Mouse (Mus musculus) neural tube, embryonic 13.5 days (tissue): ENCODE data around the gene Ccdc142. TPM values are rescaled to one million over a fixed set of nuclear protein-coding genes. Genes with fewer than 3 reads are reported as not detected.

Experiments
- ATAC-seq: fragments of 200-750 bp; cut with Nextera tagmentation; 2 replicates; pipeline ENCODE4 v1.8.0; 2017; ENCODE audit warnings: low read depth, mild to moderate bottlenecking, moderate TSS enrichment, moderate library complexity
- H3K27ac ChIP-seq: fragments of 300-500 bp; sonication (generic); replicated peaks from 2 replicates; pipeline ENCODE4 v1.5.1; 2015; ENCODE audit warnings: moderate library complexity, mild to moderate bottlenecking, inconsistent platforms
- H3K27me3 ChIP-seq: fragments of 300-500 bp; sonication (generic); 2 replicates; pipeline ENCODE4 v1.6.1; 2015; ENCODE audit warnings: mild to moderate bottlenecking, inconsistent platforms
- H3K36me3 ChIP-seq: fragments of 300-500 bp; sonication (generic); 2 replicates; pipeline ENCODE4 v1.6.1; 2015; ENCODE audit warnings: mild to moderate bottlenecking, inconsistent platforms
- H3K4me1 ChIP-seq: fragments of 300-500 bp; sonication (generic); replicated peaks from 2 replicates; pipeline ENCODE4 v1.6.1; 2015; ENCODE audit warnings: inconsistent platforms
- H3K4me2 ChIP-seq: fragments of 300-500 bp; sonication (generic); 2 replicates; pipeline ENCODE4 v1.6.1; 2015; ENCODE audit warnings: inconsistent platforms, mild to moderate bottlenecking, moderate library complexity
- H3K4me3 ChIP-seq: fragments of 300-500 bp; sonication (generic); 2 replicates; pipeline ENCODE4 v1.5.1; 2015; ENCODE audit warnings: mild to moderate bottlenecking, inconsistent platforms
- H3K9ac ChIP-seq: fragments of 300-500 bp; sonication (generic); 2 replicates; pipeline ENCODE4 v1.6.1; 2015; ENCODE audit warnings: moderate library complexity, mild to moderate bottlenecking, inconsistent platforms
- H3K9me3 ChIP-seq: fragments of 300-500 bp; sonication (generic); 2 replicates; pipeline ENCODE4 v1.6.1; 2016; ENCODE audit warnings: inconsistent platforms
- WGBS: fragments of 180-500 bp; shearing (Covaris S2); methylation state at CpG from one replicate; pipeline ENCODE4 v1.1.7; 2015; 5-methylcytosine and 5-hydroxymethylcytosine counted together
- polyA plus RNA-seq: library from polyadenylated mRNA; unstranded; fragments of >200 nt; fragmentation: Nextera tagmentation; extraction: Ambion mirVana; gene quantifications from 2 replicates; pipeline ENCODE4 v1.2.1, GENCODE M21; 2015

Gene Ccdc142
- polyA plus RNA-seq, 1 experiment from 2014 or later, result 4.9 TPM

DNA sequence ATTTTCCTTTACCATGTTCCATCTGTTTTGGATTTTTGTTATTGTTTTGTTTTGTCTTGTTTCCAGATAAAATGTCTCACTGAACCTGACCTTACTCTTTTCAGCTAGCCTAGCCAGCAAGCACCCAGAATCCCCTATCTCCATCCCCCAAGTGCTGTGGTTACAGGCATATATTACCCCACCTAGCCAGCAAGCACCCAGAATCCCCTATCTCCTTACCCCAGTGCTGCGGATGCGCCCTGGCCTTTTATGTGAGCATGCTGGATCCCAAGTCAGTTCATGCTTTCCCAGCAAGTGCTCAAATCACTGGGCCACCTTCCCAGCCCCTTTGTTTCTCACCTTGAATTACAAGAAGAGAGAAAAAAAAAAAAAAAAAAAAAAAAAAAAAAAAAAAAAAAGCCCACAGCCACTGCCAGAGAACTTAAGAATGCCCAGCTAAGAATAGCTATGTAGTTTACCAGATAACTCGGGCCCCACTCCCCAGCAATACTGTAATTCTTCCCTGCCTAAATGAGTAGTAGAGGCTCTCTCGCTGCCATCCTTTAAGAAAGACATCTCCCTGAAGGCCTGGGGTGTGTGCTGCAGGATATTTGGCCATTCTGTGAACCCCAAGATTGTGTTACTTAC lies 10.2 kb downstream of the Ccdc142 start:
- Histone ChIP-seq H3K27ac (no peak overlapping the region), H3K4me2 (no peak overlapping the region), H3K27me3 (no peaks in the 10 kb centered on the region), H3K9ac (no peak overlapping the region), H3K36me3 (peaks cover 13% of the 10 kb centered on the region), H3K4me1 (peaks cover 43% of the 10 kb centered on the region), H3K4me3 (no peak overlapping the region), H3K9me3 (no peaks in the 10 kb centered on the region)
- WGBS, result 90% methylated on average over 4 of the region's 4 CpGs
- ATAC-seq, result no peak

DNA sequence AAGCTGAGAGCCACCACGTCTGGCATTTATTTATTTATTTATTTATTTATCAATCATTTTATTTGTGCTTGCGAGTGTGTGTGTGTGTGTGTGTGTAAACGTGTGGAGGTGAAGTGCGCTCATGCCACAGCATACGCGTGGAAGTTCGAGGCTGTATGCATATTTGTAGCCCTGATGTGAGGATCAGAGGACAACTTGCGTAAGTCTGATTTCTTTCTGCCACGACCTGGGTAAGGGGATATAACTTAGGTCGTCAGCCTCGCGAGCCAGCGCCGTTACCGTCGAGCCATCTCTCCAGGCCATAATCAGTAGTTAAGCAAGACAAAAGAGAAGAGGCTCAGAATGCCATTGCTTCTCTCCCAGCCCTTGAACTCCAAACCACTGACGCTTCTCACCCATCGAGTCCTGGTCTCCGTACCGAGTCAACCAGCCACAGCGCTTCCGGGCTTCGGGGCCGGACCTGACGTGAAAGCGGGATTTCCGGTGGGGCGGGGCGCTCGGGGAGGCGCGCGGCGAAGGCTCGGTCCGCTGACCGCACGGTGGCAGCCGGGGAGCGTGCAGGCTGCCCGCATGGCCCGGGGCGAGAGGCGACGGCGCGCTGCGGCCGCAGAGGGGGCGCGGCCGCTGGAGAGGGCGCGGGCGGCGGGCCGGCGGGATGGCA lies 13.7 kb downstream of the Ccdc142 start, which contains the start of gene Mogs:
TSS of gene Mogs (plus strand) at position 486 of the 661 bp plus-strand sequence.
- ATAC-seq, result peak; percentile 86
- 1% methylated on average over 53 of the region's 58 CpGs for WGBS
- H3K4me3 ChIP-seq, result peak within 1 kb of the TSS; percentile 83

DNA sequence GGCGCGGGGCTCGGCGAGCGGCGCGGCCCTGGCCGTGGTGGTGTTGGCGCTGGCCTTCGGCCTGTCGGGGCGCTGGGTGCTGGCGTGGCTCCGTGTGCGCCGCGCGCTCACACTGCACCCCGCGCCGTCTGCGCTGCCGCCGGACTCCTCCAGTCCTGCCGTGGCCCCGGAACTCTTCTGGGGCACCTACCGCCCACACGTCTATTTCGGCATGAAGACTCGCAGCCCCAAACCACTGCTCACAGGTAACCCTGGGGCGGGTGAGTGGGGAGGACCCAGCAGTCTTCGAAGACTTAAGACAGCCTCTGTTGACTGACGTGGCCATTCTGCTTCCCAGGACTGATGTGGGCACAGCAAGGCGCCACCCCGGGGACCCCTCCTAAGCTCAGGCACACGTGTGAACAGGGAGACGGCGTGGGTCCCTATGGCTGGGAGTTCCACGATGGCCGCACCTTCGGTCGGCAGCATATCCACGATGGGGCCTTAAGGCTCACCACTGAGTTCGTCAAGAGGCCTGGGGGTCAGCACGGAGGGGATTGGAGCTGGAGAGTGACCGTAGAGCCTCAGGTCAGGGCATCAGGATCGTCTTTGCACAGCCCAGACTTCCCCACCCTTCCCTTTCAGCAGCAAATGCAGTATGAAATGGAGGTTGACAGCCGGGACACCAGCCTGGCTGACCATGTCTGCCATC lies 14.4 kb downstream of the Ccdc142 start:
- WGBS, result 3% methylated on average over 32 of the region's 48 CpGs
- peaks cover 59% of the 10 kb centered on the region for H3K4me1 ChIP-seq

More for the DNA sequence above, 13.7 kb downstream of the Ccdc142 start, which contains the start of gene Mogs:
- peak within 1 kb of the TSS; percentile 82 for H3K27ac ChIP-seq
- H3K9ac ChIP-seq, result peak within 1 kb of the TSS; percentile 91
- no peaks in the 10 kb centered on the region for H3K9me3 ChIP-seq
- peaks cover 41% of the 10 kb centered on the region for H3K36me3 ChIP-seq
- H3K4me2 ChIP-seq, result peak within 1 kb of the TSS; percentile 99
- peaks cover 57% of the 10 kb centered on the region for H3K4me1 ChIP-seq
- no peaks in the 10 kb centered on the region for H3K27me3 ChIP-seq

DNA sequence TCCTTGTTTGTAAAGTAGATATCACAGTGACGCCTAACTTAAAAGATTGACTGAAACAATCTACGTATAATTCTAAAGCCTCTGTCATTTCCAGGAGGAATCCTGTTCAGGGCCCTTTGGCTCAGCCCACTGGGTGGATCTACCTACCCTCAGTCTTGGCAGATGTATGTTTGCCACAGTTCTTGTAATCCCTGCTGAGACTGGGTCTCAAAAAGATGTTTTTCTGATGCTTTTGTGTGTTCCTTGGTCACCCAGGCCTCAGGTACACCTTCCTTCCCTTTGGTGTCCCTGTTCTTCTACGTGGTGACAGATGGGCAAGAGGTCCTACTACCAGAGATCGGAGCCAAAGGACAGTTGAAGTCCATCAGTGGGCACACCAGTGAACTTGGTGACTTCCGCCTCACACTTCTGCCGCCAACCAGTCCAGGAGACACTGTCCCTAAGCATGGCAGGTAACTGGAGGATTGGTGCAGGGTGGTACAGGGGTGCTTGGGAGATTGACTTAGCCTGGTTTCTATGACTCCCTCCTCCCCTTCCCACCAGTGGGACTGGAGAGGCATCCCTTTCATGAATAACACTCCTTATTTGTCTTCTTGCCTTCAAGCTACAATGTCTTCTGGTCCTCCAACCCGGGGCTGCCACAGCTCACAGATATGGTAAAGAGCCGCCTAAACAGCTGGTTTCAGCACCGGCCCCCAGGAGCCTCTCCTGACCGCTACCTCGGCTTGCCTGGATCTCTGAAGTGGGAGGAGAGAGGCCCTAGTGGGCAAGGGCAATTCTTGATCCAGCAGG lies 15.2 kb downstream of the Ccdc142 start:
- no peaks in the 10 kb centered on the region for H3K9me3 ChIP-seq
- peaks cover 33% of the 10 kb centered on the region for H3K36me3 ChIP-seq
- peaks cover 60% of the 10 kb centered on the region for H3K4me1 ChIP-seq
- H3K4me2 ChIP-seq, result peak overlapping the region; percentile 99
- 79% methylated on average over 11 of the region's 11 CpGs for WGBS
- no peak for ATAC-seq
- no peaks in the 10 kb centered on the region for H3K27me3 ChIP-seq
- H3K4me3 ChIP-seq, result peak overlapping the region; percentile 83
- peak overlapping the region; percentile 91 for H3K9ac ChIP-seq
- peak overlapping the region; percentile 82; the same call in 1 of the 2 replicates for H3K27ac ChIP-seq

More for the DNA sequence above, 14.4 kb downstream of the Ccdc142 start:
- Histone ChIP-seq H3K27me3 (no peaks in the 10 kb centered on the region), H3K36me3 (peaks cover 41% of the 10 kb centered on the region), H3K9me3 (no peaks in the 10 kb centered on the region), H3K9ac (peak overlapping the region; percentile 91), H3K27ac (peak overlapping the region; percentile 82), H3K4me2 (peak overlapping the region; percentile 99), H3K4me3 (peak overlapping the region; percentile 83)
- peak; percentile 45 for ATAC-seq

DNA sequence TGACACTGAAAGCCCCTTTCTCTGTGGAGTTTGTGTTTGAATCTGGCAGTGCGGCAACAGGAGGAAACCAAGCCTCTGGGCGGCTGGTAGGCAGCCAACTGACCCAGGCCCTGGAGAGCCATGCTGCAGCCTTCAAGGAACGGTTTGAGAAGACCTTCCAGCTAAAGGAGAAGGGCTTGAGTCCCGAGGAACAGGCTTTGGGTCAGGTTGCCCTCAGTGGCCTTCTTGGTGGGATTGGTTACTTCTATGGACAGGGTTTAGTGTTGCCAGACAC lies 15.7 kb downstream of the Ccdc142 start:
- no peak for ATAC-seq
- peak overlapping the region; percentile 83 for H3K4me3 ChIP-seq

DNA sequence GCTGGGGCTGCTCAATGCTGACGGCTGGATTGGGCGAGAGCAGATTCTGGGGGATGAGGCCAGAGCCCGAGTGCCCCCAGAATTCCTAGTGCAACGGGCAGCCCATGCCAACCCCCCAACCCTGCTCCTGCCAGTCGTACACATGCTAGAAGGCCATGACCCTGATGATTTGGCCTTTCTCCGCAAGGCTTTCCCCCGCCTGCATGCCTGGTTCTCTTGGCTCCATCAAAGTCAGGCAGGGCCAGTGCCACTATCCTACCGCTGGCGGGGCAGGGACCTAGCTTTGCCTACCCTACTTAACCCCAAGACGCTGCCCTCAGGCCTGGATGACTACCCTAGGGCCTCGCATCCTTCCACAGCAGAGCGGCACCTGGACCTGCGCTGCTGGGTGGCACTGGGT lies 16.2 kb downstream of the Ccdc142 start:
- no peak overlapping the region; the same call in 1 of the 2 replicates for H3K27ac ChIP-seq
- H3K27me3 ChIP-seq, result no peaks in the 10 kb centered on the region
- no peak overlapping the region for H3K4me3 ChIP-seq
- no peak overlapping the region for H3K4me2 ChIP-seq
- peaks cover 66% of the 10 kb centered on the region for H3K4me1 ChIP-seq
- no peak for ATAC-seq
- no peak overlapping the region for H3K9ac ChIP-seq
- no peaks in the 10 kb centered on the region for H3K9me3 ChIP-seq
- H3K36me3 ChIP-seq, result peaks cover 32% of the 10 kb centered on the region
- 90% methylated on average over 13 of the region's 13 CpGs for WGBS

More for the DNA sequence above, 15.7 kb downstream of the Ccdc142 start:
- H3K36me3 ChIP-seq, result peaks cover 32% of the 10 kb centered on the region
- H3K27ac ChIP-seq, result no peak overlapping the region
- H3K9me3 ChIP-seq, result no peaks in the 10 kb centered on the region
- 92% methylated on average over 4 of the region's 4 CpGs for WGBS
- peak overlapping the region; percentile 99 for H3K4me2 ChIP-seq
- H3K27me3 ChIP-seq, result no peaks in the 10 kb centered on the region
- H3K9ac ChIP-seq, result peak overlapping the region; percentile 91; the same call in 1 of the 2 replicates
- H3K4me1 ChIP-seq, result peaks cover 60% of the 10 kb centered on the region

DNA sequence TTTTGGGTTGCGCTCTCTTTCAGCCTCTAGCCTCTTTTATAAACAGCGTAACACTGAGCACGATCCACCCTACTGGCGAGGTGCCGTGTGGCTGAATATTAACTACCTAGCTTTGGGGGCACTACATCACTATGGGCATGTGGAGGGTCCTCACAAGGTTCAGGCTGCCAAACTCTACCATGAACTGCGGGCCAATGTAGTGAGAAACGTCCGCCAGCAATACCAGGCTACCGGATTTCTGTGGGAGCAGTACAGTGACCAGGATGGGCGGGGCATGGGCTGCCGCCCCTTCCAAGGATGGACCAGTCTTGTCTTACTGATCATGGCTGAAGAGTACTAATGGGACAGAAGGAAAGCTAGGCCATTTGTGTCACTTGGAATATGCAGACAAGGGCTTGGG lies 17.0 kb downstream of the Ccdc142 start:
- no peak overlapping the region for H3K4me2 ChIP-seq
- ATAC-seq, result no peak
- no peak overlapping the region for H3K4me3 ChIP-seq
- 84% methylated on average over 11 of the region's 11 CpGs for WGBS
- no peak overlapping the region for H3K27ac ChIP-seq
- no peaks in the 10 kb centered on the region for H3K27me3 ChIP-seq
- peaks cover 32% of the 10 kb centered on the region for H3K36me3 ChIP-seq
- no peak overlapping the region for H3K9ac ChIP-seq
- no peaks in the 10 kb centered on the region for H3K9me3 ChIP-seq
- H3K4me1 ChIP-seq, result peaks cover 73% of the 10 kb centered on the region

DNA sequence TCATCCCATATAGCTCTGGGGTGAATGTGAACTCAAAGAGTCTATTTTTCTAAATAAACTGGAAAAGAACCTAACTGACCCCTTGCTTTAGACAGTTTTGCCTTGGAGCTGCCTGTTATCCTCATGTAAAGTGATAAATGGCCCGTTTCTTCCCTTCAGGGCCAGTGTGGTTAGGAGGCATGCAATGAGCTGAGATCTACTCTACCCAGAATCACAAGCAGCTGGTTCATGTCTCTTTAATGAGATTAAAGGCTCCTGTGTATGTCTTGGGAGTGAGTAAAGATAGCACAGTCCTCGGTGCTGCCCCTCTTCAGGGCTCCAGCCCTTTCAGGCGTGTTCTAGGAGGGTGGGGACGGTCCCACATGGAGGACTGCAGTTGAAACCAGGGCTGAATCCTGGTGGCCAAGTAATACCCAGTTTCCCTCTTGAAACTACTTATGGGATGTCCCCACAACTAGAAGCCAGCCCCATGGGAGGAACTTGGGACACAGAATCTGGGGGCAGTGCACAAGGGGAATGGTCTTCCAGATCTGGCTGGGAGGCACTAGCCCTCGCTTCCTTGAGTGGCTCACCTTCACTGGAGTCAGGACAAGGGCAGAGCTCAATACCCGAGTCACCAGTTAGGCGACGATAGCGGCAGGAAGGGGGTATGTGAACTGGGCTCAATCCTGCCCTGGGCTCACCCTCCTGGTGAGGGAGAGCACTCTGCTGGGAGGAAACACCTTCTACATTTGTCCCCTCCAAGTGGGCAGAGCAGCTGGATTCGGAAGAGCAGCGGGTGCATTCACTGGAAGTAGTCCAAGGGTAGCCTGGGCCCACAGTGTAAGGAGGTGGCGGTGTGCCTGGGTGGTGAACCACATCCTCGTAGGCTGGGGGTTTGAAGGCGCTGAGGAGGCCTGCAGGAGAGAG lies 17.7 kb downstream of the Ccdc142 start:
- H3K4me1 ChIP-seq, result peaks cover 80% of the 10 kb centered on the region
- H3K36me3 ChIP-seq, result peaks cover 32% of the 10 kb centered on the region
- no peak for ATAC-seq
- no peak overlapping the region for H3K27ac ChIP-seq
- H3K4me3 ChIP-seq, result peak overlapping the region; percentile 64
- H3K27me3 ChIP-seq, result no peaks in the 10 kb centered on the region
- whole genome bisulfite sequencing, result 84% methylated on average over 14 of the region's 14 CpGs
- H3K9me3 ChIP-seq, result no peaks in the 10 kb centered on the region
- peak overlapping the region; percentile 91 for H3K9ac ChIP-seq
- peak overlapping the region; percentile 78 for H3K4me2 ChIP-seq

DNA sequence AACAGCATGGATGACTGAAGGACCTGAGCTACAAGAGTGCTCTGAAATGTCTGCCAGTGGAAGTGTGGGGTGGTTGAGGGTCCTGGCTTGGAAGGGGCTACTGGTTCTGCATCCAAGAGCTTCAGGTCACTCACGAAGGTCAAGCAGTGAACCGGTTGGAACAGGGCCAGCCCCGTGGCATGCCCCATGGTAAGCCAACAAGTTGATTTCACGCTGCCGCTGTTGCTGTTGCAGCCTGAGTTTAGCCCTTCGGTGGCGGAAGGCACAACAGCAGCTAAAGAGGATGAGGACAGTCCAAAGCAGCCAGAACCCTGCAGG lies 18.3 kb downstream of the Ccdc142 start:
- H3K9me3 ChIP-seq, result no peaks in the 10 kb centered on the region
- 73% methylated on average over 7 of the region's 7 CpGs for WGBS
- peaks cover 32% of the 10 kb centered on the region for H3K36me3 ChIP-seq
- H3K27me3 ChIP-seq, result no peaks in the 10 kb centered on the region
- ATAC-seq, result no peak
- H3K4me1 ChIP-seq, result peaks cover 80% of the 10 kb centered on the region
- H3K4me2 ChIP-seq, result peak overlapping the region; percentile 78
- peak overlapping the region; percentile 91 for H3K9ac ChIP-seq
- H3K27ac ChIP-seq, result no peak overlapping the region; the same call in 1 of the 2 replicates
- H3K4me3 ChIP-seq, result peak overlapping the region; percentile 64

DNA sequence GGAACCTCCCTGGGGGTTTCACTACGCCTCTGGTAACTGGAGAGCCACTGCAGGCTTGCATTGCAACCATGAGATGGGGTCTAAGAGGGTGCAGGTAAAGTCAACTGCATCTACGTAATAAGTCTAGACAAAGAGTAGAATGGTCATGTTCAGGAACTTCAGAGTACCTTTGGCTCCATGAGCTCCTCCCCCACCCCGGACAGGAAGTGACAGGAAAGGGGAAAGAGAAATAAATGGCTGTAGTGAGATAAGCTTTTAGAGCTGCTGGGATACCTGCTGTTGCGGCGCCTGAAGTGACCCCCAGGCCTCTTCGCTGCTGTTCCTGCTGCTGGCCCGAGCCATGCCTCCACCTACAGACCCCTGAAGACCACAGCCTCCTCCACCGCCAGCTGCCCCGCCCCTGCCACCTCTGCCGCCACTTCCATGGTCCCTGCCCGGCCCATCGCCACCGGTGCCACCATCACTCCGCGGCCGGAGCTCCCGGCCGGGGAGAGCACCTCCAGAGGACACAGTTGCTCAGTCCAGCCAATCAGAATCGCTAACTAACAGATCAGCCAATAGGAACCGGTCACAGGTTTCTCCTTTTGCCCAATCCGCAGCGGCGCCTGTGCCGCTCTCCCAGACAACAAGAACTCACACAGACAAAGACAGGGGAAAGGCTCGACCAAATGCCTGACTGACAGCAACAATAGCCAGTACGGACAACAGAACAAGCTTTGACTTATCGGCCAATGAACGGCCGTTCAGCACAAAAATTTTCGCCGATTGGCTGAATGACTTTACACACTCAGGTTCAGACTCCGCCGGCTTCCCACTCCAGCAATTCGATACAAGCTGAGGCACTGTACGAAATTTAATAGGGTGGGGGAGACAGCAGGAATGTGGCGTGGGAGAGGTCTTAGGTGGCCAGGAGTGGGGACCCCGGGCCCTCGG lies 19.8 kb downstream of the Ccdc142 start, which contains the start of gene Wbp1:
TSS of gene Wbp1 (minus strand) at position 630 of the 933 bp plus-strand sequence.
- Histone ChIP-seq H3K4me2 (peak within 1 kb of the TSS; percentile 78), H3K9me3 (no peaks in the 10 kb centered on the region), H3K4me1 (peaks cover 77% of the 10 kb centered on the region), H3K9ac (peak within 1 kb of the TSS; percentile 91), H3K27me3 (no peaks in the 10 kb centered on the region), H3K36me3 (peaks cover 32% of the 10 kb centered on the region), H3K27ac (peak within 1 kb of the TSS; percentile 100), H3K4me3 (peak within 1 kb of the TSS; percentile 64)
- whole genome bisulfite sequencing, result under 1% methylated on average over 38 of the region's 38 CpGs
- peak; percentile 94 for ATAC-seq
